Mouse (Mus musculus): ENCODE measurements around the gene Ndel1.

Ndel1 gene

GRCm38 (mm10) chr11:68893911-68894464, 22.3 kb upstream of the Ndel1 start:
- DNase-seq (ENCODE audit: low read depth, low spot score) = no peak

DNA sequence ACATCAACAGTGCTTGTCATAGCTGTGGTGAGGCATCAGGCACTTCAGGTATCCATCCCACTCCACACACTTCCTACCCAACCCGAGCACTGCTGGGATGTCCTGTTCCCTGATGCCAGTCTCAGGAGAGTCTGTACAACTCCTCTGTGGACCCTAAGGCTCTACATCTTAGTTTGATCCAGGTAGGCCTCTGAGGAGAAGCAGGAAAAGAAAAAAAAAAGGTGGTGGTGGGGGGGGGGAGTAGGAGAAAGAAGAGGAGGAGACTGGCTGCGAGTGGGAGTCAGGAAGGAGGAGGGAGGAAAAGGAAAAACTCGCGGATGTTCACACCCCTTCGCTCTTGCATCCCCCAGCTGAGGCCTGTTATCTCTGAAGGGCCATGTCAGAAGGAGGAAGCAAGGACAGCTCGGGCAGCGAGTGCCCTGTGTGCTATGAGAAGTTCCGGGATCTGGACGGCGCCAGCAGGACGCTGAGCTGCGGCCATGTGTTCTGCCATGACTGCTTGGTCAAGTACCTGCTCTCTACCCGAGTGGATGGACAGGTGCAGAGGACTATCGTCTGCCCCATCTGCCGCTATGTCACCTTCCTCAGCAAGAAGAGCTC, 20.7 kb upstream of the Ndel1 start:
- no peak for DNase-seq (ENCODE audit: low read depth, low spot score)

DNA sequence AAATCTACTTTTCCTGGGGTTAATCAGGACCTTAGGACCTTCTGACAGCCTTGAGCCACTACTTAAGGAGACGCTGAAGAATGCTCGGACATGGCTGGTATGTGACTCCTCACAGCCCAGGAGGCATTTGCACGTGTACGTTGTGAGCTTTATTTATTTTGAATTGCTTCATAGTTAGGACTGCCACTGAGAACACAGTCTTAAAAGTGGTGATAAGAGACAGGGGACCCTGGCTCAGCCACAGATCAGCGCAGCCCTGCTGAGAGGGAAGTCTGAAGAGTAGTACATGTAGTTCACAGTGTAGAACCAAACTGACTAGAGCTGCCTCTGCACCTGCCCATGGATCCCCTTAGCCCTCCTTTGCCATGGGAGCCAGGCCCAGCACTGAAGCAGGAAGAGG, 20.2 kb upstream of the Ndel1 start:
- DNase-seq (ENCODE audit: low read depth, low spot score) = no peak

DNA sequence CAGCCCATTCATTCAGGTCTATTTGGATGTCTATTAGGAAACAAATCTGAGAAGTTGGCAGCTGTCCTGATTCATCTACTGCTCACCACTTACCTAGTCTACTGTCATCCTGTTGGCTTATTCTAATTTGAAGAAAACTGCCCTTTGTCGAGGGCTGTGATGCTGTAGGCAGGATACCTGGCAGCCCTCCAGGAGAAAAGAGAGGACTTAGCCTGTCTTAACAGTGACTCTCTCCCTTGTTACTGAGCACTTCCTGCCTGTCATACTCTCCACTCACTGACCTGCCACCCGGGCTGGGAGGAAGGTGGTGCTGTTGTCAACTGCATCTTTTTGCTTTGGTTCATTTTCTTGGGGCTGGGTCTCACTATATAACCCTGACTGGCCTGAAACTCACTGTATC, 19.0 kb upstream of the Ndel1 start:
- DNase-seq (ENCODE audit: low read depth, low spot score) = no peak

- no peak for DNase-seq (ENCODE audit: low read depth, low spot score)
Observed at GRCm38 (mm10) chr11:68888653-68889052, 17.0 kb upstream of the Ndel1 start.

DNA sequence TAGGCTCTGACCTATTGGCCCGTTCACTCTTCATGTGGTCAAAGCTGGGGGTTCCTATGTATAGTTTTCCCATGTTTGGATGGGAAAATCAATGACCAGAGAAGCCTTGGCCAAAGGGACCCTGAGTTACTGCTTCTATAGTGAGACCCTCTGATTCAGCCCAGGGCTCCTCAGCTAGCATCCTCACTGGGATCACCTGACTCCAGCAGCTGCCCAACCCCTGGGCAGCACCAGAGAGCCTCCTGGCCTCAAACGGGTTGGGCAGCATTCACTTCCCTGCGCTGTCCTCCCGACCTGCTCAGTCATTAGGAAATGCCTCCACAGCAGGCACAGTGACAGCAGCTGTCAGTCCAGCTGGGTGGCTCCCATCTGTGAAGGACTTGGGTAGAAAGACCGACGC, 16.6 kb upstream of the Ndel1 start, which contains the start of gene Rnf222:
Gene Rnf222 (plus strand): TSS at position 301 of the 400 bp plus-strand sequence.
- DNase-seq (ENCODE audit: low read depth, low spot score) = no peak

- no peak for DNase-seq (ENCODE audit: low read depth, low spot score)
Observed at GRCm38 (mm10) chr11:68886091-68886490, 14.4 kb upstream of the Ndel1 start.

GRCm38 (mm10) chr11:68884368-68884767, 12.7 kb upstream of the Ndel1 start:
- no peak for DNase-seq (ENCODE audit: low read depth, low spot score)

- no peak for DNase-seq (ENCODE audit: low read depth, low spot score)
Observed at GRCm38 (mm10) chr11:68883843-68884242, 12.2 kb upstream of the Ndel1 start.

- DNase-seq (ENCODE audit: low read depth, low spot score) = peak; percentile 51
Observed at GRCm38 (mm10) chr11:68882107-68882506, 10.4 kb upstream of the Ndel1 start.

DNA sequence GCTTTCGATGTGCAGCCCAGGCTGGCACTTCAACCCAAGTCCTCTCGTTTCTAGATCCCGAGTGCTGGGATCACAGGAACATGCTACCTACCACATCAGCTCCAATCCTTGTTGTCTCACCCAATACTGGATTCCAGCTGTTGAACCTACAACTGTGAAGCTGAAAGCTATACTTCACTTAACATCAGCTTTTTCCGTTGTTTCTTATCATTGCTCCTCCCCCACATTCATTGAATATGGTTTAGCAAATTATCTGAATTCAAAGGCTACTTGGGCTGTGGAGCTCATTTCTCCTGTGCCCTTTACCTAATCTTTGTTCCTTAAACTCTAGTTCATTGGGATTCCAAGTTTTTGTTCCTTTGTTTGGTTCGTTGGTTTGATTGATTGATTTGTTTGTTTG, 7.2 kb upstream of the Ndel1 start:
- DNase-seq (ENCODE audit: low read depth, low spot score) = no peak

DNA sequence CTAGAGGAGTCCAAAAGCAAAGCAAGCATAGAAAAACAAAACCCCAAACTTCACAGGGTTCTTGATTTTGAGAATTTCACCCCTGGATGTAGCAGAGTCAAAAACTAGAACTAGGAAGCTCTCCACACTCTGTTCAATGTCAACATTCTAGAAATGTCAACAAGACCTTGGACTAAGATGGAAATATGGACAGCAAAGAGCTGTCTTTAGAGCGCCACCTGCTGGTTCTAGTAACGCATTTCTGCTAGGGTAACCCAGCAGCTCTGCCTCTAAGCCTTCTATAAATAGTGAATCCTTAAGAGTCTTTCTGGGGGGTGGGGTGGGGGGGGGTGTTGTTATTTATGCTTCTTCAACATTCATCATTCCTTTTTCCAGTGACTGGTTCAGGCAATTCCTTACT, 3.2 kb upstream of the Ndel1 start:
- DNase-seq (ENCODE audit: low read depth, low spot score) = peak; percentile 78

GRCm38 (mm10) chr11:68871277-68871676, 381 bp downstream of the Ndel1 start:
- DNase-seq (ENCODE audit: low read depth, low spot score) = no peak

GRCm38 (mm10) chr11:68864544-68865189, 7.0 kb downstream of the Ndel1 start:
- DNase-seq (ENCODE audit: low read depth, low spot score) = no peak

- DNase-seq (ENCODE audit: low read depth, low spot score) = no peak
Observed at GRCm38 (mm10) chr11:68863631-68864091, 8.0 kb downstream of the Ndel1 start.

GRCm38 (mm10) chr11:68862260-68862659, 9.4 kb downstream of the Ndel1 start:
- DNase-seq (ENCODE audit: low read depth, low spot score) = no peak

DNA sequence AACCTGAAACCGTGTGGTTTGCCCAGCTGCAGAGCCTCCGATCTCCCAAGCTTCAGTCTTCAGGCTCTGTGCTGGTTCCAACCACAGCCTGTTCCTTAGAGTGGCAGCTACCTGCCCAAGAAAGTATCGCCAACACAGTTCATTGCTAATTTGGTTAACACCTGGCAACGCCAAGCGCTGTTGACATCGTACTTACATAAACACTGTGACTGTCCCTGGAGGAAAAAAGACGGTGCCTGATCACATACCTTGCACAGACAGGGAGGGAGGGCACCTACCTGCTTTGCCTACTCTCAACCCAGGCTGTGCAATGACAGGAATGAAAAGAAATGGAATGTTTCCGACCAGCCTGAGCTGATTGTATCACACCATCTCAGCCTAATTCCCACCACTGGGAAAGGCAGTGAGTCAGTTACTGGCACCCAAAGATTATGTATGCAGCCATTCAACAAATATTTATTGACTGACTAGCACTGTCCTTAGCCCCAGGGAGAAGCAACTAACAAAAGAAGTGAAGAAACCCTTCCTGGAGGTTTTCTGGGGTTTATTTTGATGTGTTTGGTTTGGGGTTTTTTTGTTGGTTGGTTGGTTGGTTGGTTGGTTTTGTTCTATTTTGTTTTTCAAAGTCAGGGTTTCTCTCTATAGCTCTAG, 11.6 kb downstream of the Ndel1 start:
- no peak for DNase-seq (ENCODE audit: low read depth, low spot score)

DNA sequence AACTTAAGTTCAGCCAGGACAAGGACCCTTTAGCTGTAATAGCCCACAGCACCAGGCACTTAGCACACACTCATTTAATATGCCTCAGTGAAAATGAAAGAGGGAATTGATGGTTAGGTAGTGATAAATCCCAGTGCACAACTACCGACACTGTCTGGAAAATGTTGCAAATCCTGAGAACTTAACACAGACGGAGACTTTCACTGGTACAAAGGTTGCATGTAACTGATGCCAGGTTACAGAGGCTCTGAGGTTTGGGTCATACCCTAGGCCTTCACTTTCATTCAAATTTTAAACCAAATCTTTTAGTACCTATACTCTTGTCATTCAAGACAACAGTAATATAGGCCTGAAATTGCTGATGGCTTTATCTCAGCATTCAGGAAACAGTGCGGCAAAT, 14.3 kb downstream of the Ndel1 start:
- DNase-seq (ENCODE audit: low read depth, low spot score) = no peak

DNA sequence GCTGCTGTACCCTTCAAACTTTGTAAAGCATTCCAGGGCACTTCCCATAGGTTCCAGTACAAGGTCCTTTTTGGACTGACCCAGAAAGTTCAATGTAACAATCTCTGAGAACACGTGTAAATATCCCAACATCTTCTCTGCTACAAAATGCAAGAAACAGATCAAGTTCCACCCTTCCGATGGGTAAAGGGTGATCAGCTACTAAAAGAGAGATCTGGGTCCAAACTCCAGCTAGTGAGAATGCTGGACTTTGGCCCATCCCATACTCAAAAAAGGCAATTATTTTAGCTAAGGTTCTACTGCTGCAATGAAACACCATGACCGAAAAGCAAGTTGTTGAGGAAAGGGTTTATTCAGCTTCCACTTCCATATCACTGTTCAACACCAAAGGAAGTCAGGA, 17.0 kb downstream of the Ndel1 start:
- DNase-seq (ENCODE audit: low read depth, low spot score) = no peak

DNA sequence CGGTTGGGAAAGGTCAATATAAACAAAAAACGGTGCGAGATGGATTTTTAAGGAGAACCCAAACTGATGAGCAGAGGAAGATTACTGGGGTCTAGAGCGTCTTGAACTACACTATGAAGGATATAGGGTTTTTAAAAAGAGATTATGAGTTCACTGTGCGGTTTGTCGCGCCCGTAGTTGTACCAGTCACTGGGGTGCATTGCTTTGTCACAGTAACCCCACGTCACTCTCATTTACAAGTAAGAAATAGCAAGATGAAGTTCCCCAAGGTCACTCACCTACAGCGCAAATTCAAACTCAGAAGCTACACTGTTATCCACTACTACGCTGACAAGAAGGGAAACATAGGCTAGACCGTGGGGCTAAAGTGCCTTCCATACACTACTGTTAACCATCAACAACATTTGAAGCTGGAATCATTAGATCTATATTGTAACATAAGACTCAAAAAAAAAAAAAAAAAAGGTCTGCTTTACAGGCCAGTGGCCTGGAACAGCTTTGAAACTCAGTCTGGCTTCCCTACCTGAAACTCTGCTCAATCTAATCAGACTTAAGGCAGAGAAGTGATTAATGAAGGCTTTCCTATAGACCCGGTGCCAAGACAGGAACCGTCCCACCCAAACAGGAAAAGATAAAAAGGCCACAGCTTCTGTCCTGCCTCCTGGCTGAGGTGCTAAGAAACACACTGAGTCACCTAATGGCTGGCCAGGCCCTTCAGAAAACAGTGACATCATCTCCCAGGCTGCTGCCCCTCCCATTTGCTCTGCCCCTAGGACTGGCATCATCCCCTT, 17.9 kb downstream of the Ndel1 start:
- no peak for DNase-seq (ENCODE audit: low read depth, low spot score)

GRCm38 (mm10) chr11:68852932-68853409, 18.7 kb downstream of the Ndel1 start:
- DNase-seq (ENCODE audit: low read depth, low spot score) = peak; percentile 100

DNA sequence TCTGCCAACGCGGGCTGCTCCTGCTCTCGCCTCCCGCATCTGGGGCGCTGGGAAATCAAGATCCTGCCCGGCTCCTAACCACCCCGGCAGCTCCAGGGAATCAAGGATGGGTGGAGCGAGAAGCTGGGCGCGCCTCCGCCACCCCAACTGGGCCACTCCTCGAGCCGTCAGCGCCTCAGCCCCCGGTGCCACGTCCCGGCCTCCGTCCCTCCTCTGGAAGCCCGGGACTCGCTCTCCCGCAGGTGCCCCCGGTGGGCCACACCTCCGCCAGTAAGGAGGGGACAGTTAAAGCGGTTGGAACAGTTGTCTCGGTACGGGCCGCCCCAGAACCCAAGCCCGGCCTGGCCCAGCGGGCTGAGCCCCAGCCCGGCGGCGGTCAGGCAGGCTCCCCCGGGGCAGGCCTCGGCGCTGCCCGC, 19.2 kb downstream of the Ndel1 start:
- DNase-seq (ENCODE audit: low read depth, low spot score) = peak; percentile 83

All from ZHBTc4 (cell line).